Mouse (Mus musculus) NIH3T3 (cell line): ENCODE results near the gene Helt.
A peak's percentile ranks its signal among the peaks of the same experiment; 100 is the strongest.
"Not testable (repeated sequence)": the region's sequence is repeated elsewhere in the genome, so short reads cannot be mapped to it uniquely, and the experiment has no call there.

Experiments
- DNase-seq: peaks from one replicate; pipeline ENCODE4 v3.0.0-alpha.2; 2012; ENCODE audit warnings: low read depth

The Helt gene

DNA sequence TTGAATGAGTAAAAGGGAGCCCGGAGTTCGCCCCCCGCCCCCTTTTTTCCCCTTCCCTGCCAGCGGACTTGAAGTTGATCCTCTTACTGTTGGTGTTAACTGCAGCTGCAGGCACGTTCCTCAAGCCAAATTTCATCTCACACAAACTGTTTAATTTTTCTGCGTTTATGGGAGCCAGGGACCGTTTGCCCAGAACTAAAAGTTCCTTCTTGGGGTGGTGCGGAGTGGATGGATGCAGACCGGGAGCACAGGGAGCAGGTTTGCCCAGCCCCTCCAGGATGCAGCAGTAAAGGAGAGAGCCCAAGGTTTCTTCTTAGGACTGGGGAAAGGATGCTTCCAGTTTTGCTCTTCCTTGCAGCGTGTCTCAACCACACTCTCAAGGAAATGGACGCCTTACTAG, 2.1 kb upstream of the Helt start:
- no peak for DNase-seq

DNA sequence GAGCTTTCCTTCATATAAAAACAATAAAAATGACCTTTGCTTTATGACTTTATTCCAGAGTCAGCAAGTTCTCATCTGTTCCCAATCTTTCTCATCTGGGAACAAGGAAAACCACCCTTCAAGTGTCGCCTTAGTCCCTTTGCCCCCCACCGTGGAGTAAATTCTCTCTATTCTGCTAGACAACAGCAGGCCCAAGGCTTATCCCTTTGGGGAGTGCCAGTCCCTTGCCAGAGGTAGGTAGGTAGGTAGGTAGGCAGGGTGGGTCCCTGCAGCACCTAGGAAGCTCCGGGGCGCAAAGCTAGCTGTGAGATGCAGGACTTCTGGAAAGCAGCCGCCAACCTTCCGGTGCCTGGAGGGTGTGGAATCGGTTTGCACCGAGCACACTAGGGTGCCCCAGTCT, 1.5 kb upstream of the Helt start:
- DNase-seq: no peak

DNA sequence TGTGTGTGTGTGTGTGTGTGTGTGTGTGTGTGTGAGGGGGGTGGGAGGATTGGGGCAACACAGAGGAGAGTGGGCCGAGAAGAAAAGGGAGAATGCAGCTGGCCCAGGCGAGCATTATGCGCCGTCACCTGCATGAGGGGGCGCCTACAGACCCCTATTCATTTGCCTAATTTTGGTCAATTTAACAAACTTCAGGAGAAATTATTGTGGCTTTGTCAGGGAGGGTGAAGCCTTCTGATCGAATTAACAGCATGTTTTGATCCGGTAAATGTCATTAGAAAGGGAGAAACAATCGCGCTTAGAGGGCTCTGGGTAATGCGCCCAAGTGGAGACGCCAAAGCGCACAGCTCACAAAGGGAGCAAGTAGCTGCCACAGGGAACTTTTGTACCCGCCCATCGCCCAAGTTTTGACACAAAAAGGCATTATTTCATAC, 647 bp upstream of the Helt start:
- DNase-seq: no peak

DNA sequence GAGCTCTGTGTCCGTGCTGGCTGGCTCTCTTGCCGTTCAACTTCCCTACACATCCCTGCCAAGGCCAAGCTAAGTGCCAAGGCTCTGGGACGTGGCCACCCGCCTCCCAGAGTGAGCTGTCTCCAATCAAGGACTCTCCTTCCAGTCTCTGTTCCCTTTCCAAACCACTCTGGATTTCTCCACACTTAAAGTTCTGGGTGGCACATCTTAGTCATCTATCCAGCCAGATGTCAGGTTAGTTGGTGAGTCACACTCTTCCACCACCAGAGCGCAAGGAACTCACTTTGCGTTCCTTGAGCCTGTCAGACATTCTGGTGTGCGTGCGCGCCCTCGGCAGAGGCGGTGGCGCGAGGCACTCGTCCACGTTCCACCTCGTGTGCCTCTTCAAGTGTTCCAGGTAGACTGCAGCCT, 725 bp downstream of the Helt start:
- peak; percentile 57 for DNase-seq

DNA sequence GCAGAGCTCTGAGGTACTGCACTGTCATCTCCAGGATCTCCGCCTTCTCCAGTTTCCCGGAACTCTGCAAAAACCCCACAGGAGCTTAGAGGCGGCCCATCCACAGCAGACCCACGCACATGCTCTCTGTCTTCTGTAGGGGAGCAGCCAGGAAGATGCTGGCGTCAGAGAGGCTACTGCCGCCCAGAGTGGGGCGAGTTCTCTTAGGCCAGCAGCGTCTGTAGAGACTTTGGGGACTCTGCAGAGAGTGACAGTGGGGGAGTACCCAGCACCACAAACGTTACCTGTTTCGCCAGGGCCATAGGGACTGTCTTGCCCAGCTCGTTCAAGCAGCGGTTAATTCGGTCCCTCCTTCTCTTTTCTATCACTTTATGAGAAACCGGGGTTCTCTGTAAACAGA, 1.3 kb downstream of the Helt start:
- no peak for DNase-seq

DNA sequence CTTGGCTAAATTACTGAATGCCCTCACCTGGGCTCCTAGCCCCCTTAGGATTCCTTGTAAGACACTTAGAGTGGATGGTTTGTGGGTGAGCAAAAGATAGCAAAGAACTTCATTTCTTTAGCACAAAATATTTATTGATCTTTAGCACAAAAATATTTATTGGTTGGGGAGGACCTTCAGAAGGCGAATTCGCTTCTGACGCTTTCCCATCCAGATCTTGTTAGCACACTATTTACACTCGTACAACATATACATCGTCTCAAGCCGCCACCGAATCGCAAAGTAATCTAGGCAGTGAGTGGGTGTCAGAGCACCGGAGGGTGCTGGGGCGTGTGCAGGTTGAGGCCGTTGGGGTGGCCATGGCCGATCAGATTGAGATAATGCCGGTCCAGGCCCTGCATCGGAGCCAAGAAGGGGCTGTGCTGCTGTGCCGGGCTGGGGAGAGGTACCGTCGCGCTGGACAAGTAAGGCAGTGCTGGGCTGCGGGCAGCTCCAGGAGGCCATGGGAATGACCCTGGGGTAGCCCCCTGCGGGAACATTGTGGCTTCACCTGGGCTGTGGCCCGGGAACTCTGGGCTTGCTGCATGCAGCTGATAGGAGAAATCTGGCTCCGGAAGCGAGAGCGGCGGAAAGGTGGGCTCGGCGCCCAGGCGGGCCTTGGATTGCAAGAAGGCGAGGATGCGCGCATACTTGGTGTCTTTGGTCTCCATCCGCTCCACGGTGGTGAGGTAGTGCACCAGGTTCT, 2.4 kb downstream of the Helt start:
- DNase-seq: no peak

DNA sequence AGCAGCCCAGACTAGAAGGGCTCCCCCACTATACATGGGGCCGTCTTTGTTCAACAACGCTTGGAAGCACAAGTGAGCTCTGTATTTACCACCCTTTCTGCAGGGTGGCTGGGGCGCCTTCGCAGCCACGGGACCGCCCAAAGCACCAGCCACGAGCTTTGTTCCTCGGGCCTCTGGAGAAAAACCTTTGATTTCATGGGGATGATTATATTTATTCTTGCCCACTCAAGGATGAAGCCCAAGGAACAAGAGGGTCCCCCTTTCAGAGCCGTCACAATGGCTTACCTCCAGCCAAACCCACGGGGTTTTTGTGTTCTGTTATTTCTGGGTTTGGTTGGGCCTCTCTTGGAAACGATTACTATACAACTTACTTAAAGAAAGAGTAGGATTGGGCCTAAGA, 5.2 kb downstream of the Helt start:
- no peak for DNase-seq

DNA sequence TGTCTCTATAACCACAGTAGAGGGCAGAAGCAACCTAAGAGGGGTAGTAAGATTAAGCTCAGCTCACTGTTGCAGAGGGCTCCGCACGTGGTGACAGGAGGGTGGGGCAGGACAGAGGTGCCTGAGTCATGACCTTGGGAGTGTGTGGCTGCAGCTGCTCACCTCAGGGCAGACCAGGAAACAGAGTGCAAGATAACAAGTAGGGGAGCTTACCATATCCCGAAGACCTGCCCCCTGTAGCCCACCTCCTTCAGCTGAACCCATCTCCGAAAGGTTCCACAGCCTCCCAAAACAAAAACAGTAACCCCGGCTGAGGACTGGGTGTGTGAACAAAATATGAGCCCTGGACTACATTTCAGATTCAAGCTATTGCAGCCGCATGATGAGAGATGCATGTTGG, 6.5 kb downstream of the Helt start:
- DNase-seq: no peak

DNA sequence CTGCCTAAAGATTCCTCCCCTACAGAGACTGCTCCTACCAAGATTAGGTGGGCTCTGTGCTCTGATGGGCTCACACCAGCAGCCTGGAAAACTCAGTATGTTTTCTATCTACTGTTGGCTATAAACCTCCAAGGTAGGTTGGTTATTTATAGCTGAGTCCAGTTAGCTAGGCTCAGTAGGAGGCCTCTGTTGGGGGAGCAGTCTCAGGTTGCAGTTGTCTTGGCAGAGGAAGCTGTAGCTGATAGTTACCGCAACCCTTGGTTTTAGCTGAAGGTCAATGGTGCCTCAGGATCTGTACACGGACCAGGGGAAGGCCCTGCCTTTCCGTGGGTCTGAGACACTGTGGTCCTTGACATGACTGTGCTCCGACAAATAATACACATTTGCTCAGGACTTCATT, 8.5 kb downstream of the Helt start:
- DNase-seq: no peak

DNA sequence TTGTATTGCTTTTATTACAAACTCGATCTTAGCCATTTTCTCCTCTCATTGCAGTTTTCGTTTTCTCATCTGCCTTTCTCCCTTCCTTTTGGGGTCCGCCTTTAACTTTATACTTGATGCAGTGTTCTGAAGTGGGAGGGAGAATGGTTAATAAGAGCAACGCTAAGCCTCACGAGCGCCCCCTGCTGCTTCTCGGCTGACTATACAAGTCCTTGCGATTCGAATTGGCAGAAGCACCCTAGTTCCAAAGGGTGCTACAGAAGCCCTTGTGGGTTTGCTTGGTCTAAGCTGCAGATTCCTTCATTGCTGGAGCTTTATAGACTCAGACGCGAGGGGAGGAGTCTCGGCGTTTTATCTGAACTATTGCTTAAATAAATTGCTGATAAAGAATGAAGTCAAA, 12.9 kb downstream of the Helt start:
- DNase-seq: peak; percentile 82

DNA sequence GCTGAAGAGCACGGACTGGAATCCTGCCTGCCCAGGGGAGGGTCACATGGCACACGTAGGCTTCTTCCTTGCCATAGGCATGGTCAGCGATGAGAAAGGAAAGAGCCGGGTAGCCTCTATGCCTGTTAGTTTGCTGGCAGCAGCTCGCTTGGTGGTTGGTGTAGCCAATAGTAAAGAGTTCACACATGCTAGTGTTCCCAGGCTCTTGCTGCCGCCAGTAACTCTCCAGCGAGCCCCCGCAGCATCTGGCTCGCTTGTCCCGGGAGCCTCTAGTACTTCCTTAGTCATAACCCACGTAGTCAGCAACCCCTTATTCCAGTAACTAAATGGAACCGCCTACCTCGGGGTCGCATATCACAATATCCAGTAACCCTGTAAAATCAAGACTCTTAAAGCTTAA, 17.5 kb downstream of the Helt start:
- DNase-seq: no peak

DNA sequence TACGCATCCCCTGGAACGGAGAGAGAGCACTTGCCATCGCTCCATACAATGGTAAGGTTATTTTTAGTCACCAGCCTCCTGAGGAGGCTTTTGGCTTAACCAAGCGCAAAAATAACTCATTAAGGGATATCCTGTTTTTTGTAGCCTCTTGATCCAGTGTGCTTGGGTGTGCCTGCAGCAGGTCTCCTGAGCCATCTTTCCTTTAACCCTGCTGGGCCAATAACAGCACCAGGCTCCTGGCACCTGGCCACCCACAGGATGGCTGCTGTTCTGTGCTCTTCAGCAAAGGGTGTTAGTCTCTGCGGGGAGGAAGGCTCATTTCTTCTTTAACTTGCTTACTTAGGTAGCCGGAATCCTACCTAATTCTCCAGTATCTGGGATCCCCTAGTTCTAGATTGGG, 23.7 kb downstream of the Helt start:
- no peak for DNase-seq

DNA sequence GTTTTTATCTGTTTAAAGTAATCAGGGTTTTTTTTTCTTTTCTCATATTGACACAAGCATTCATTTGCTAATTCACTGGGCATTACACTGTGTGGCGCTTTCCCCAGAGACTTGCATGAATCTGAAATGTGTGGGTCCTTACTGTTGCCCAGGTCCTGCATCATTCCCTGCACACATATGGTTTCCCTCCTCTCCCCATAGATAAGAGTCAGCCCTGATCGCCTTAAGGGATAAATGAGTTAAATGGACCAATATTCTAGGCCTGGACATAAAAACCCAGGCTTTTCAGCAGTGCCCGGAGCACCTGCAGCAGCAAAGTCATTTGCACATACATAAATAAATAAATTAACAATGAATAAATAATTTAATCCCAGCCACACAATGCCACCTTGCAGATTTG, 24.3 kb downstream of the Helt start:
- no peak for DNase-seq

DNA sequence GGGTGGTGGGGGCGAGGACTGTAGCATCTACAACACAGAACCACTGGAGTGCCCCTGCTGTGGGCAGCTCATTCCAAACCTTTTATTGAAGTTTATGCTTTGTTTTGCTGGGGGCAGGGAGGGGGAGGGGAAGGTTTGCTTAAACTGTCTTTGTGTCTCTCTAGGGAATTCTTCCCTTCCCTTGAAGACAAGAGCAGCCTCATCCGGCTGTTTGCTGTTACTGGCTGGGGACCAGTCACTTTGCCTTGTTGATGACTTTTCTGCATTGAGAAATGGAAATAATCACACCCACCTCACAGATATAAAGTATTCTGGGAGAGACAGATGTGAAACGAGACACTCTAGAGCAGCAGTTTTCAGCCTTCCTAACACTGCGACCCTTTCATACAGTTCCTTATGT, 27.7 kb downstream of the Helt start:
- no peak for DNase-seq

DNA sequence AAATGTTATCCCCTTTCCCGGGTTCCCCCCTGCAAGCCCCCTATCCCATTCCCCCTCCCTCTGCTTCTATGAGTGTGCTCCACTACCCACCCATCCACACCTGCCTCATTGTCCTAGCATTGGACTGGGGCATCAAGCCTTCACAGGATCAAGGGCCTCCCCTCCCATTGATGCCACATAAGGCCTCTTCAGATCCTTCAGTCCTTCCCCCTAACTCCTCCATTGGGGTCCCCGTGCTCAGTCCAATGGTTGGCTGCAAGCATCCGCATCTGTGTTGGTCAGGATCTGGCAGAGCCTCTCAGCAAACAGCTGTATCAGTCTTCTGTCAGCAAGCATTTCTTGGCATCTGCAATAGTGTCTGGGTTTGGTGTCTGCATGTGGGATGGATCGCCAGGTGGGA, 30.3 kb downstream of the Helt start:
- DNase-seq: not testable (repeated sequence)

DNA sequence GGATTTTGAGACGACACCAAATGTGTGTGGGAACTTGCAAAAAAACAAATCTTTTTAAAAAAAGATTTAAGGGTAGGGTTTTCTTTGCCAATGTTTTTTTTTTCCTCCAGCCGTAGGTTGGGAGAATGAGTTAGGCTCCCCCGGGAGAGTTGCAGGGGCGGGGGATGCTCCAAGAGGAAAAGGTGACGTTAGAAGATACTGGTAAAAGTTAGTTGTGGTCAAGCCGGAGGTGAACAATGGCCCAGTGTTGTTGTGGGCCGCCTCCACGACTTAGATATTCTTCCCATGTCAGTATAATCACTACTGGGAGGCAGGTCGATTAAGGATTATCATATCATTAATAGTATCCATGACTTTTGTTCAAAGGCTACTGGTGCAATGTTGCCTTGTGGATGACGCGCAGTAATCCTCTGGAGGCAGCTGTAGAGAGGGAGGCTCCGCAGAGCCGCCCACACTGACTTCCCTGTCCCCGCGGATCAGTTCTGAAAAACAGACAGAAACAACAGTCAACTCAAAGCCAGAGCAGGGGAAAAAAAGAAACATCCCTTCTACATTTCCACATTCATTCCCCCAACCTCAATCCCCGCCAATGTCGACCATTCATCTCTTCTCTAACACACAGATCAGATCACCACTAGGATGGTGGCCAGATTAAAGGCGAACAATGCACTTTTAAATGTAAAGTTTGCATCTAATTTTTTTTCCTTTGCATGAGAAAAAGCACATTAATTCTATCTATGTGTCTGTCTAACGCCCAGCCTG, 36.4 kb downstream of the Helt start:
- no peak for DNase-seq

DNA sequence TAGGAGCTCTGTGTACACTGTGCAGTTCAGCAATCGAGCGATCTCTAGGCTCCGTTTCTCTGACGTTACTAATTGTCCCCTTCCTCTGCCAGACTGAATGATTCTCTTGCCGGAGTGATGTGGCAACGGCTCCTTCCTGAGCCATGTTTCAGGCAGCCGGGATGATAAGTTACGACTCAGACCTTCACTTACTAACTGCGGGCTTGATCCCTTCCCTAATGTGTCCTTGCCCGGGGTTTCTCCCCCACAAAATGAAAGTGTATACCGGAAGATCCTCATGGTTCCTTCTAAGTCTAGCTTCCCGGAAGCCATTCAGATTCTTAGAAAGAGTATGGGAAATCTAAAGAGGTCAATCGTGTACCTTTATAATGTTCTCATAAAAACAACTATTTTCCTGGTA, 42.0 kb downstream of the Helt start:
- DNase-seq: peak; percentile 22

DNA sequence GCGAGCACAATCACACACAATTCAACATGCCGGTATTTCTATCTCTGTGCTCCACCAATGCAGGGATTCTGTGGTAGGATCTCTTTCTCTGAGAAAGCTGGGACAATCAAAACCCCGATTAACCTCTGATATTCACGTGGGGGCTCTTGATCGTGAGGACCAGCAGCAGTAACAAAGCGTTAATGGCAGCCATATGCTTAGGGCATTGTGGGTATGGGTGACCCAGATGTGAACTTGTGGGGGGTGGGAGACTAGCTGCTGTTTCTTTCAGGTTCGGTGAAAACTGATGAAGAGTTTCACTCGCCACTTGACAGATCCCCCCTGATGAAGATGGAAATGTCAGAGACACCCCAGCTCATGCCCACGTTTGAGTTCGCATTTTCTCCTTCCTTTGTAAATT, 42.9 kb downstream of the Helt start:
- DNase-seq: no peak

DNA sequence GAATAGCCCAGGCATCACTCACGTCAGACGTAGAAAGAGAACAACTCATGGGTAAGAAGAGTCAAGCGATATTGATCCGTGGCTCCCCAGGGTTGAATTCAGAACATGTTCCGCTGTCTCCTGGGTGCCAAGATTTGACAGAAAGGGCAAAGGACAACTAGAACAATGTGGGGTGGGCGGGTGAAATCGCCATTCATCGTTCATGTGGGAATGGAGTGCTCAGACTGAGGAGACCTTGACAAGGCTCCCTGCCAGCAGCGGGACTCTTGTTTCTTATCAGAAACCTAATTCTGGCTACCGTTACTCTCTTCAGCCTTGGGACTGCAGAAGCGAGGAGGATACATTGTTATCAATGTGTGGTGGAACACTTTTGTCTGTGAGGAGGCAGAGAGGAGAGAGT, 48.1 kb downstream of the Helt start:
- no peak for DNase-seq

DNA sequence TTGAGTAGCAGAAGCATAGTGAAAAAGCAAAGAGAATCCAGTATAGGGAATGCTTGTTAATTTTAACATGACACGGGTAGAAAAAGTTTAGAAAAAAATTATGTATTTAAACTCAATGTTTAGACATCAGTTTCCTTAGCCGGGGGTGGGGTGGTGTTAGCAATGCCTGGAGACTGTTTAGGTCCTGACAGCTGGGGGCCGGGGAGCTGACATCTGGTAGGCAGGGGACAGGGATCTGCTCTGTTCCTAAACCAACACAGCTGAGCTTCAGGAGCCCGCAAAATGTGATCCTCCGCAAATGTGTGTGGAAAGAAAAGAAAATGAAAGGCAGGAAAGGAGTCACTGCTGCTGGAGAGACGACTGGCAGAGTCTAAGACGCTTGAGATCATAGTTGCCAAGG, 51.5 kb downstream of the Helt start:
- no peak for DNase-seq
